Mouse (Mus musculus): ENCODE data around the gene Gpx7. TPM values are rescaled to one million over a fixed set of nuclear protein-coding genes. Genes with fewer than 3 reads are reported as not detected.
A peak's percentile ranks its signal among the peaks of the same experiment; 100 is the strongest.

Gene Gpx7
- polyA plus RNA-seq, 1 experiment from 2014 or later, result 39.1 TPM

DNA sequence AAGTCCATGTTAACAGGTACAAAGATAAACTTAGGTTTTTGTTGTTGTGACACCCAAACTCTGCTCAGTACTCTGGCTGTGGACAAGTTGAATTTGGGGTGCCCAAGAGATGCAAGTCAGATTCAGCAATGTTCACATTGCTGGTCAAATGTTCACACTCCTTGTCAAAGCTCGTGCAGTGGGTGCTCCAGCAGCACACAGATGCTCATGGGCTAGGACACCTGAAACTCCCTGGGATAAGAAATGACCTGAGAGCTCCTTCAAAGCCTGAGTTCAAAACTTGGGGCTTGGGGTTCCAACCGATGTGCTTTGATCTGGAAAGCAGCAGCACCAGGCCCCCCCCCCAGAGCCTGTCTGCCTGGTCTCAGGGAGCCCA lies 24.8 kb upstream of the Gpx7 start:
- no peak for ATAC-seq
- Histone ChIP-seq H3K9ac (ENCODE audit: low read depth, low read length) (no peak overlapping the region), H3K36me3 (ENCODE audit: control insufficient read depth, insufficient read depth, low read length) (no peaks in the 10 kb centered on the region), H3K27me3 (replicated peaks; ENCODE audit: control insufficient read depth, insufficient read depth, low read length) (no peaks in the 10 kb centered on the region), H3K4me1 (ENCODE audit: control insufficient read depth, insufficient read depth, low read depth, low read length) (peaks cover 9% of the 10 kb centered on the region; the same call in 1 of the 2 replicates), H3K27ac (ENCODE audit: low read depth, low read length) (peak overlapping the region; percentile 29; the same call in 1 of the 2 replicates), H3K4me3 (ENCODE audit: low read length) (no peak overlapping the region), H3K4me2 (ENCODE audit: low read length) (no peak overlapping the region), H3K9me3 (ENCODE audit: control insufficient read depth, low read length) (no peaks in the 10 kb centered on the region)
- 30% methylated on average over 2 of the region's 2 CpGs for WGBS

DNA sequence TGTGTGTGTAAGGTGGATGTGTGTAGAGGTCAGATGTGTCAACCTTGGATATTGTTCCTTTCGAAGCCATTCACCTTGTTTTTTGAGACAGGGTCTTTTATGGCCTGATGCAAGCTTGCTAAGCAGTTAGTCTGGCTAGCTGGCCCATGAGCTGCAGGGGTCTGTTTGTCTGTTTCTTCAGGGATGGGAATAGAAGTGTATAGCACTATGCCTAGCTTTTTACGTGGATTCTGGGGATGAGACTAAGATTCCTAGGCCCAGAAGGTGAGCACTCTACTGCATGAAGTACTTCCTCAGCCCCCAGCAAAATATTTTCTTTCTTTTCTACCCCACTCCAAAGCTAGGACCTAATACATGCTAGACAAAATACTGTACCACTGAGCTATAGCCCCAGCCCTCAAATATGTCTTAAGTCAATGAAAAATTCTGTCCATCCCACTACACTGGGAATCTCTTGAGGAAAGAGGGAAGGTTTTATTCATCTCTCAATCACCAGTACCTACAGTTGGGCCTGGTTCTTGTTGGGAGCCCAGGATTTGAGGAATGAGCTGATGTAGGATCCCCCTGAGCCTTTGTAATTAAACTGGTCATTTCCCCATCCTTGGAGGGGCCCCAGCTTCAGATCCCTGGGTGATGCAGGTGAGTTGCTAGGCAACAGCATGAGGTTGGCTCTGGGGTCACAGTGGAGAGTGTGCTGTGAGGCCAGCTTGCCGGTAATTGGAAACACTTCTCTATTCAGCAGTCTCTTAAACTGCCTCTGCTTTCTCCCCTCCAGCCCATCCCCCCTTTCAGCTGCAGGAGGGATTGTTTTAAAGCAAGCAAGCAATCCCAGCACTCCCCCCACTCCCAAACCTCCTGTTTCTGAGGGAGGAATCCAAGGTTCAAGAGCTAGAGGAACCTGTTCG lies 24.1 kb upstream of the Gpx7 start:
- no peaks in the 10 kb centered on the region for H3K36me3 ChIP-seq (ENCODE audit: control insufficient read depth, insufficient read depth, low read length)
- no peaks in the 10 kb centered on the region for H3K9me3 ChIP-seq (ENCODE audit: control insufficient read depth, low read length)
- no peaks in the 10 kb centered on the region for H3K27me3 ChIP-seq (replicated peaks; ENCODE audit: control insufficient read depth, insufficient read depth, low read length)
- H3K27ac ChIP-seq (ENCODE audit: low read depth, low read length), result peak overlapping the region; percentile 29; the same call in 1 of the 2 replicates
- H3K9ac ChIP-seq (ENCODE audit: low read depth, low read length), result no peak overlapping the region
- H3K4me3 ChIP-seq (ENCODE audit: low read length), result no peak overlapping the region
- no peak overlapping the region for H3K4me2 ChIP-seq (ENCODE audit: low read length)
- WGBS, result 28% methylated on average over 4 of the region's 4 CpGs
- ATAC-seq, result peak; percentile 87
- H3K4me1 ChIP-seq (ENCODE audit: control insufficient read depth, insufficient read depth, low read depth, low read length), result peaks cover 9% of the 10 kb centered on the region; the same call in 1 of the 2 replicates

DNA sequence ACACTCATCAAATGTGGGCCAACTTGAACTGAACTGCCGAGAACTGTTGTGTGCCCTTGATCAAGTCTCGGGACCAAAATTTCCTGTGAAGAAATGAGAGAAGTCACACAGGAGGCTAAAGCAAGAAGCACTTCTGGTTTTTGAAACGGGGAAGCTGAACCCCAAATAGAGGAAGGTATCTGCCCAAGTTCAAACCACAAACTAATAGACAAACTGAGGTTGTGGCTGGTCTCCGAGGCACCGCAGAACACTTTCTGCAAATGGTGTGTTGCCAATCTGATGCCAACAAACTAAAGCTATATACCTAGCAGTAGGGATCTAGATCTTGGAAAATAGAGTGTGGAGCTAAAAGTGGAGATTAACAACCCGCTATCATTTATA lies 21.6 kb upstream of the Gpx7 start:
- no peaks in the 10 kb centered on the region for H3K27me3 ChIP-seq (replicated peaks; ENCODE audit: control insufficient read depth, insufficient read depth, low read length)
- peaks cover 9% of the 10 kb centered on the region; the same call in 1 of the 2 replicates for H3K4me1 ChIP-seq (ENCODE audit: control insufficient read depth, insufficient read depth, low read depth, low read length)
- H3K4me2 ChIP-seq (ENCODE audit: low read length), result no peak overlapping the region
- ATAC-seq, result no peak
- 90% methylated on average over 6 of the region's 6 CpGs for WGBS
- no peak overlapping the region for H3K4me3 ChIP-seq (ENCODE audit: low read length)
- H3K9me3 ChIP-seq (ENCODE audit: control insufficient read depth, low read length), result no peaks in the 10 kb centered on the region
- H3K9ac ChIP-seq (ENCODE audit: low read depth, low read length), result no peak overlapping the region
- H3K36me3 ChIP-seq (ENCODE audit: control insufficient read depth, insufficient read depth, low read length), result no peaks in the 10 kb centered on the region
- no peak overlapping the region for H3K27ac ChIP-seq (ENCODE audit: low read depth, low read length)

DNA sequence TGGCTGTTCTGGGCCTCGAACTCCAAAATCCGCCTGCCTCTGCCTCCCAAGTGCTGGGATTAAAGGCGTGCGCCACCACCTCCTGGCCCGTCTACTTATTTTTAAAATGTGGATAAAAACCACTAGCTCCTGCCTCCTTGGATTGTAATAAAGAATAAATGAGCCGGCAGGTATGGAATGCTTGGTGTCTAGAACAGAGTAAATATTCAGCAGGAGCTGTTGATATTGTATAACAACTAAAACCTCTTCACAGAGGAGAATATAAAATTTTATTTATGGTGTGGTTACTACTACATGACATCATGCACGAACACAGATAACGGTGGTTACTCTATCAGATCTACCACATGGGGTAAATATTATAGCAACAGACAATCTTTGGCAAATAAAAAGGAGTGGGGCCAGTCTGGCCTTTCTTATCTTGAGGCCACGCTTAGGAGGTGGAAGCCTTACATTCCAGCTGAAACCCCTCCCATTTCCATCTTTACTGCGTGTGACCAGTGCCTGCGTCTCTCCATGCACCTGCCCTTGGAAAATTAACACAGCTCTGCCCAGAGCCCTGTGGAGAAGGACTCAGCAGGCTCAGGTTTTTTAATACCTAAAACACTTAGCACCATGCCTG lies 21.1 kb upstream of the Gpx7 start:
- H3K36me3 ChIP-seq (ENCODE audit: control insufficient read depth, insufficient read depth, low read length), result no peaks in the 10 kb centered on the region
- H3K4me2 ChIP-seq (ENCODE audit: low read length), result no peak overlapping the region
- no peak overlapping the region for H3K9ac ChIP-seq (ENCODE audit: low read depth, low read length)
- peaks cover 9% of the 10 kb centered on the region; the same call in 1 of the 2 replicates for H3K4me1 ChIP-seq (ENCODE audit: control insufficient read depth, insufficient read depth, low read depth, low read length)
- no peaks in the 10 kb centered on the region for H3K9me3 ChIP-seq (ENCODE audit: control insufficient read depth, low read length)
- WGBS, result 85% methylated on average over 11 of the region's 11 CpGs
- no peak overlapping the region for H3K27ac ChIP-seq (ENCODE audit: low read depth, low read length)
- H3K27me3 ChIP-seq (replicated peaks; ENCODE audit: control insufficient read depth, insufficient read depth, low read length), result no peaks in the 10 kb centered on the region
- no peak for ATAC-seq
- H3K4me3 ChIP-seq (ENCODE audit: low read length), result no peak overlapping the region

DNA sequence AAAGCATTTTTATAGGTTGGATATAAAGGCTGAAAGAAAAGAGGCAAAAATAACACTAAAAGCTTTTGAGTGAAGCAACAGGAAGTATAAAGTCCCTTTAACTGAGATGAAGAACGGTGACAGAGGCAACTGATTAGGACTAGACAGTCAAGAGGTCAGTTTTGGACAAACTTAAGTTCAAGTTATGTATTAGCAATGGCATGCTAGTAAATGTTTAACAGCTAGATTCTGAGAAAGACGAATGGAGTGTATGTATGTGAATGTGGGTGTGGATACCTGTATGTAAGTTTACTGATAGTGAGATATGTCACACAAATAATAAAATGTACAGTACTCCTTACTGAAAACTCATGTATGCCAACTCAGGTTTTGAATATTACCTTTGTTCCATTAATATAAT lies 17.8 kb upstream of the Gpx7 start:
- no peak overlapping the region for H3K27ac ChIP-seq (ENCODE audit: low read depth, low read length)
- no peak for ATAC-seq
- no peaks in the 10 kb centered on the region for H3K27me3 ChIP-seq (replicated peaks; ENCODE audit: control insufficient read depth, insufficient read depth, low read length)

DNA sequence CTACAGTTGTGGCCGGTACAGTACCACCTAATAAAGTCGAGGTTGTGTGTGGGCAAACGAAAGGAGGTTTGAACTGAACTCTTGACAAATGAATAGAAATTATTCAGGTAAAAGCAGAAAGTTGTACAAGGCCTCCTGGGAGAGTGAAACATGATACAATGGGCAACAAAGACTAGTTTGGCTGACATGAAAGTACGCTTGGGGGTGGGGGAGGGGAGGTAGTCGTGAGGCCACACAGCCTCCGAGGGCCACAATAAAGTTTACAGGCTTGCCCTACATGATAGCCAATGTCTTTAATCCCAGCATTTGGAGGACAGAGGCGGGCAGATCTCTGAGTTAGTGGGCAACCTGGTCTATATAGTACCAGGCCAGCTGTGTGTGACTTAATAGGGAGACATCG lies 860 bp upstream of the Gpx7 start:
- Histone ChIP-seq H3K27me3 (replicated peaks; ENCODE audit: control insufficient read depth, insufficient read depth, low read length) (no peaks in the 10 kb centered on the region), H3K9me3 (ENCODE audit: control insufficient read depth, low read length) (no peaks in the 10 kb centered on the region), H3K4me2 (ENCODE audit: low read length) (no peak overlapping the region), H3K4me1 (ENCODE audit: control insufficient read depth, insufficient read depth, low read depth, low read length) (peaks cover 14% of the 10 kb centered on the region), H3K36me3 (ENCODE audit: control insufficient read depth, insufficient read depth, low read length) (no peaks in the 10 kb centered on the region), H3K4me3 (ENCODE audit: low read length) (no peak overlapping the region), H3K9ac (ENCODE audit: low read depth, low read length) (no peak overlapping the region), H3K27ac (ENCODE audit: low read depth, low read length) (no peak overlapping the region)
- WGBS, result 39% methylated on average over 8 of the region's 8 CpGs
- no peak for ATAC-seq

More for the DNA sequence above, 17.8 kb upstream of the Gpx7 start:
- Histone ChIP-seq H3K4me2 (ENCODE audit: low read length) (no peak overlapping the region), H3K36me3 (ENCODE audit: control insufficient read depth, insufficient read depth, low read length) (no peaks in the 10 kb centered on the region), H3K9me3 (ENCODE audit: control insufficient read depth, low read length) (no peaks in the 10 kb centered on the region), H3K9ac (ENCODE audit: low read depth, low read length) (no peak overlapping the region), H3K4me3 (ENCODE audit: low read length) (no peak overlapping the region), H3K4me1 (ENCODE audit: control insufficient read depth, insufficient read depth, low read depth, low read length) (no peaks in the 10 kb centered on the region)
- 84% methylated on average over 2 of the region's 2 CpGs for WGBS

DNA sequence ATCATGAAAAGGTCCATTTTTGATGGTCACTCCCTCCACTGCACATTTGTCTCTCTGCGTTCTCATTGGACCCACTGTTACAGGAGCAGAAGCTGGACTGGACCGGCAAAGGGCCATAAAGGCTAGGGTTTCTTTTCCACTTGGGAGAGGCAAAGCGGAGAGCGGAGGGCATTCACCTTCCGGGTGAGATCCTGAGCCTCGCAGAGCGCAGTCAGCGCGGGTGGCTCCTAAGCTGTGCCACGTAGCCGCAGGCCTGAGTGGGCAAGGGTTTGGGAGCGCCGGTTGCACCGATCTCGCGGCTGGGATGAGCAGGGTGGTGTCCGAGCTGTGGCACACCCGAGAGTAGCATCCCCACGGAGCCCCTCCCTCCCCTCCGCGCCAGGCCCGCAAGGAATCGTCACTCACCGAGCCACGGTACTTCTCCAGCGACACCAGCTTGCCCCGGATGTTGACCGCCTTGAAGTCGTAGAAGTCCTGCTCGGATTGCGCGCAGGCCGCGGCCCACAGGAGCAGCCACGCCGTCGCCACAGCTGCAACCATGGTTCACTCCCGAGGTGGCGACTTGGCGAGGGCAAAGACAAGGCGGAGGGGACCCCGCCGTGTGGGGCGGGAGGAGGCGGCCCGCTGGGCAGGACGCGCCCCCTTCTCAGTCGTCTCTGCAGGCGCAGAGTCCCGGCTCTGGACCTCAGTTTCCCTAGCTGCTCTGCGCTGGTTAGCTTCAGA lies 462 bp downstream of the Gpx7 start:
- H3K9ac ChIP-seq (ENCODE audit: low read depth, low read length), result peak overlapping the region; percentile 78
- peak overlapping the region; percentile 92 for H3K4me2 ChIP-seq (ENCODE audit: low read length)
- H3K36me3 ChIP-seq (ENCODE audit: control insufficient read depth, insufficient read depth, low read length), result no peaks in the 10 kb centered on the region
- H3K9me3 ChIP-seq (ENCODE audit: control insufficient read depth, low read length), result no peaks in the 10 kb centered on the region
- H3K4me1 ChIP-seq (ENCODE audit: control insufficient read depth, insufficient read depth, low read depth, low read length), result peaks cover 14% of the 10 kb centered on the region
- peak overlapping the region; percentile 52 for H3K4me3 ChIP-seq (ENCODE audit: low read length)
- no peaks in the 10 kb centered on the region for H3K27me3 ChIP-seq (replicated peaks; ENCODE audit: control insufficient read depth, insufficient read depth, low read length)
- WGBS, result 1% methylated on average over 45 of the region's 52 CpGs
- H3K27ac ChIP-seq (ENCODE audit: low read depth, low read length), result peak overlapping the region; percentile 44
- peak; percentile 89 for ATAC-seq

DNA sequence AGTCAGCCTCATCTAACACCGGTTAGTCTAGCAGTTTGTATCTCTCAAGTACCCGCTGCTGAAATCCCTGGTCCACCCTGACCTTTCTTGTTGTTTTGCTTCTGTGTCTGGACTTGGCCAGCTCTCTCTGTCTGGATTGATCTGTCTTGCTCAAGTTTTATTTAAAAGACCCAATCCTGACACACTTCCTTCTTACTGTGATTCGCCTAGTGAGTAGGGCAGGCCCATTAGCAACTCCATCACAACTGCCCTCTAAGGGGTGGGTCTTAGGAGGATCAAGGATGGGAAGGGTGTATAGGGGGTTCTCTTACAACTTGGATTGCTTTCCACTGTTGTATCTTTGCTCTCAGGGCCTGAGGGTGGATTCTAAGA lies 1.0 kb downstream of the Gpx7 start:
- H3K27ac ChIP-seq (ENCODE audit: low read depth, low read length), result peak overlapping the region; percentile 44
- no peaks in the 10 kb centered on the region for H3K27me3 ChIP-seq (replicated peaks; ENCODE audit: control insufficient read depth, insufficient read depth, low read length)
- peak; percentile 74 for ATAC-seq
- no peaks in the 10 kb centered on the region for H3K9me3 ChIP-seq (ENCODE audit: control insufficient read depth, low read length)
- H3K4me1 ChIP-seq (ENCODE audit: control insufficient read depth, insufficient read depth, low read depth, low read length), result peaks cover 14% of the 10 kb centered on the region
- peak overlapping the region; percentile 92 for H3K4me2 ChIP-seq (ENCODE audit: low read length)
- peak overlapping the region; percentile 78 for H3K9ac ChIP-seq (ENCODE audit: low read depth, low read length)
- no peaks in the 10 kb centered on the region for H3K36me3 ChIP-seq (ENCODE audit: control insufficient read depth, insufficient read depth, low read length)
- H3K4me3 ChIP-seq (ENCODE audit: low read length), result peak overlapping the region; percentile 52
- 76% methylated on average over 3 of the region's 3 CpGs for WGBS
